Mouse (Mus musculus): ENCODE measurements at regions not wholly inside any gene's neighbourhood (a gene's known extent, or its start where the extent isn't known, plus 50 kb on each side); places are given as distances from the start of the nearest gene placed in this dataset.

GRCm38 (mm10) chr16:87028516-87029145, 325.4 kb upstream of the N6amt1 start:
- Histone ChIP-seq H3K27ac (no peak overlapping the region), H3K36me3 (replicated peaks; ENCODE audit: control insufficient read depth, insufficient read depth, low read depth) (no peaks in the 10 kb centered on the region), H3K4me3 (ENCODE audit: insufficient read depth in 1 of 2, low read depth in 2 of 2, low read length in 2 of 2) (no peak overlapping the region), H3K27me3 (ENCODE audit: control insufficient read depth, insufficient read depth, low read length) (no peaks in the 10 kb centered on the region), H3K4me1 (replicated peaks; ENCODE audit: control insufficient read depth in 2 of 2, insufficient read depth in 2 of 2, low read length in 1 of 2) (no peaks in the 10 kb centered on the region), H3K9ac (replicated peaks) (no peak overlapping the region), H3K9me3 (ENCODE audit: control insufficient read depth, low read length) (no peaks in the 10 kb centered on the region), H3K4me2 (ENCODE audit: low read depth) (no peak overlapping the region)
- ATAC-seq (ENCODE audit: insufficient read depth): no peak
- no peak for TF ChIP-seq CTCF (IDR thresholded peaks at IDR 0.05; ENCODE audit: low read depth)
- TF ChIP-seq EP300 (IDR thresholded peaks at IDR 0.05; ENCODE audit: low read depth): no peak
- WGBS (ENCODE audit: insufficient replicate concordance): 55% methylated on average over 5 of the region's 5 CpGs
- DNase-seq (ENCODE audit: low read depth in 3 of 3, low spot score in 3 of 3): no peak

- no peak for DNase-seq (ENCODE audit: low read depth in 3 of 3, low spot score in 3 of 3)
- 62% methylated on average over 1 of the region's 1 CpGs for WGBS (ENCODE audit: insufficient replicate concordance)
- no peaks in the 10 kb centered on the region for H3K9me3 ChIP-seq (ENCODE audit: control insufficient read depth, low read length)
- H3K4me3 ChIP-seq (ENCODE audit: insufficient read depth in 1 of 2, low read depth in 2 of 2, low read length in 2 of 2): no peak overlapping the region
- no peak for ATAC-seq (ENCODE audit: insufficient read depth)
- TF ChIP-seq EP300 (IDR thresholded peaks at IDR 0.05; ENCODE audit: low read depth) (no peak), CTCF (IDR thresholded peaks at IDR 0.05; ENCODE audit: low read depth) (no peak)
- H3K27me3 ChIP-seq (ENCODE audit: control insufficient read depth, insufficient read depth, low read length): no peaks in the 10 kb centered on the region
- no peaks in the 10 kb centered on the region for H3K36me3 ChIP-seq (replicated peaks; ENCODE audit: control insufficient read depth, insufficient read depth, low read depth)
- H3K27ac ChIP-seq: no peak overlapping the region
- no peak overlapping the region for H3K9ac ChIP-seq (replicated peaks)
- H3K4me1 ChIP-seq (replicated peaks; ENCODE audit: control insufficient read depth in 2 of 2, insufficient read depth in 2 of 2, low read length in 1 of 2): no peaks in the 10 kb centered on the region
- H3K4me2 ChIP-seq (ENCODE audit: low read depth): no peak overlapping the region
These were observed 326.4 kb upstream of the N6amt1 start for GRCm38 (mm10) chr16:87027621-87028020.

- no peaks in the 10 kb centered on the region for H3K36me3 ChIP-seq (replicated peaks; ENCODE audit: control insufficient read depth, insufficient read depth, low read depth)
- no peaks in the 10 kb centered on the region for H3K4me1 ChIP-seq (replicated peaks; ENCODE audit: control insufficient read depth in 2 of 2, insufficient read depth in 2 of 2, low read length in 1 of 2)
- DNase-seq (ENCODE audit: low read depth in 3 of 3, low spot score in 3 of 3) (no peak), ATAC-seq (ENCODE audit: insufficient read depth) (no peak)
- no peak overlapping the region for H3K4me2 ChIP-seq (ENCODE audit: low read depth)
- TF ChIP-seq EP300 (IDR thresholded peaks at IDR 0.05; ENCODE audit: low read depth) (no peak), CTCF (IDR thresholded peaks at IDR 0.05; ENCODE audit: low read depth) (no peak)
- 57% methylated on average over 4 of the region's 4 CpGs for WGBS (ENCODE audit: insufficient replicate concordance)
- H3K9me3 ChIP-seq (ENCODE audit: control insufficient read depth, low read length): no peaks in the 10 kb centered on the region
- H3K27me3 ChIP-seq (ENCODE audit: control insufficient read depth, insufficient read depth, low read length): no peaks in the 10 kb centered on the region
- no peak overlapping the region for H3K27ac ChIP-seq
- H3K4me3 ChIP-seq (ENCODE audit: insufficient read depth in 1 of 2, low read depth in 2 of 2, low read length in 2 of 2): no peak overlapping the region
- no peak overlapping the region for H3K9ac ChIP-seq (replicated peaks)
These were observed 331.9 kb upstream of the N6amt1 start for GRCm38 (mm10) chr16:87022041-87022440.

GRCm38 (mm10) chr16:87017107-87017670, 336.8 kb upstream of the N6amt1 start:
- Histone ChIP-seq H3K4me2 (ENCODE audit: low read depth) (no peak overlapping the region), H3K36me3 (replicated peaks; ENCODE audit: control insufficient read depth, insufficient read depth, low read depth) (no peaks in the 10 kb centered on the region), H3K9me3 (ENCODE audit: control insufficient read depth, low read length) (no peaks in the 10 kb centered on the region), H3K27me3 (ENCODE audit: control insufficient read depth, insufficient read depth, low read length) (no peaks in the 10 kb centered on the region), H3K27ac (no peak overlapping the region), H3K4me1 (replicated peaks; ENCODE audit: control insufficient read depth in 2 of 2, insufficient read depth in 2 of 2, low read length in 1 of 2) (no peaks in the 10 kb centered on the region), H3K4me3 (ENCODE audit: insufficient read depth in 1 of 2, low read depth in 2 of 2, low read length in 2 of 2) (no peak overlapping the region), H3K9ac (replicated peaks) (no peak overlapping the region)
- no peak for DNase-seq (ENCODE audit: low read depth in 3 of 3, low spot score in 3 of 3)
- no peak for ATAC-seq (ENCODE audit: insufficient read depth)
- no peak for TF ChIP-seq EP300 (IDR thresholded peaks at IDR 0.05; ENCODE audit: low read depth)
- 53% methylated on average over 7 of the region's 7 CpGs for WGBS (ENCODE audit: insufficient replicate concordance)

GRCm38 (mm10) chr16:87001579-87001978, 352.4 kb upstream of the N6amt1 start:
- H3K27ac ChIP-seq: no peak overlapping the region
- WGBS (ENCODE audit: insufficient replicate concordance): 51% methylated on average over 3 of the region's 3 CpGs
- H3K4me1 ChIP-seq (replicated peaks; ENCODE audit: control insufficient read depth in 2 of 2, insufficient read depth in 2 of 2, low read length in 1 of 2): no peaks in the 10 kb centered on the region
- ATAC-seq (ENCODE audit: insufficient read depth): no peak
- no peaks in the 10 kb centered on the region for H3K9me3 ChIP-seq (ENCODE audit: control insufficient read depth, low read length)
- no peak for DNase-seq (ENCODE audit: low read depth in 3 of 3, low spot score in 3 of 3)
- no peak overlapping the region for H3K4me2 ChIP-seq (ENCODE audit: low read depth)
- no peaks in the 10 kb centered on the region for H3K36me3 ChIP-seq (replicated peaks; ENCODE audit: control insufficient read depth, insufficient read depth, low read depth)
- TF ChIP-seq CTCF (IDR thresholded peaks at IDR 0.05; ENCODE audit: low read depth) (no peak), EP300 (IDR thresholded peaks at IDR 0.05; ENCODE audit: low read depth) (no peak)
- no peak overlapping the region for H3K9ac ChIP-seq (replicated peaks)
- no peaks in the 10 kb centered on the region for H3K27me3 ChIP-seq (ENCODE audit: control insufficient read depth, insufficient read depth, low read length)
- H3K4me3 ChIP-seq (ENCODE audit: insufficient read depth in 1 of 2, low read depth in 2 of 2, low read length in 2 of 2): no peak overlapping the region

Measured in liver, embryonic 14.5 days (tissue).